Mouse (Mus musculus) heart, postnatal 0 days (tissue): ENCODE measurements around the gene Lrrc15.

Source experiments
- CTCF ChIP-seq: IDR thresholded peaks from 2 replicates; pipeline ENCODE4 v1.5.1; 2016; ENCODE audit warnings: antibody characterized with exemption, control low read depth, low read depth
- EP300 ChIP-seq: IDR thresholded peaks from 2 replicates; pipeline ENCODE4 v1.6.1; 2016; ENCODE audit warnings: antibody characterized with exemption, low read depth

DNA sequence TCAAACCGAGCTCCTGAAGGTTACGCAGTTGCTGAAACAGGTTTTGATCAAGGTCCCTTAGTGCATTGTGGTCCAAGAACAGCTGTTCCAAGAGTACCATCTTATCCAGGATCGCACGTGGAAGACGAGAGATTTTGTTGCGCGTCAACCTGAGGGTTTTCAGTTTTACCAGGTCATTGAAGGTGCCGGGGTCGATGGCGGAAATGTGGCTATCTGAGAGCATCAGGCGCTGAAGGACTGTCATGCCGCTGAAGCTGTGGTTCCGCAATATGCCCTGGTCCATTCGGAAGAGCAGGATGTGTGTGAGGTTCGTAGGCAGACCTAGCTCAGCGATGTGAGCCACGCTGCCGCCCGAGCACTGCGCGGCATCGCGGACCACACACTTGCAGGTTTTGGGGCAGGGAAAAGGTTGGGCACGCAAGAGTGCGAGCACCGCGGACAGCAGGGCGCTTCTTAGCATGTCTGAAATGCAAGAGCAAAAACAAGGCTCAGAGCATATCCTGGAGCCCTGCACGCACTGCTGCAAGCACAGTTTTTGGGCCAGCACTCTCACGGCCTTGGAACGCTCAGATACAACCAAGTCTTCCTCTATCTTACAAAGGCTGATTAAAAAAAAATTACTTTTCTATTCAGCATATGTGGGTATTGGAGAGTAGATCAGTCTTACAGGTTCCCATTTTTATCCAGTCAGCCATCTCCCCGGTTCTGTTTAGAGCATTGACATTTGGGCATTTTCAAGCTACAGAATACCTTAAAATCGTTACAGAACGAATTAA, 26.5 kb upstream of the Lrrc15 start:
- TF ChIP-seq EP300: no peak
- TF ChIP-seq CTCF: no peak
